Mouse (Mus musculus) neural tube, embryonic 14.5 days (tissue): ENCODE measurements at regions not wholly inside any gene's neighbourhood (a gene's known extent, or its start where the extent isn't known, plus 50 kb on each side); places are given as distances from the start of the nearest gene placed in this dataset.
A peak's percentile ranks its signal among the peaks of the same experiment; 100 is the strongest.

ENCODE experiments used
- ATAC-seq: fragments of 200-750 bp; cut with Nextera tagmentation; 2 replicates; pipeline ENCODE4 v1.8.0; 2017; ENCODE audit warnings: low read depth, mild to moderate bottlenecking, moderate TSS enrichment, moderate library complexity
- H3K27ac ChIP-seq: fragments of 300-500 bp; sonication (generic); 2 replicates; pipeline ENCODE4 v1.5.1; 2014; ENCODE audit warnings: low read depth, mild to moderate bottlenecking, control low read depth, low read length, moderate library complexity, mixed read lengths
- H3K27me3 ChIP-seq: fragments of 300-500 bp; sonication (generic); 2 replicates; pipeline ENCODE4 v1.6.1; 2014; ENCODE audit warnings: low read length; ENCODE audit not compliant: control insufficient read depth, insufficient read depth
- H3K36me3 ChIP-seq: fragments of 300-500 bp; sonication (generic); 2 replicates; pipeline ENCODE4 v1.6.1; 2014; ENCODE audit warnings: low read length, mixed read lengths; ENCODE audit not compliant: control insufficient read depth, insufficient read depth
- H3K4me1 ChIP-seq: fragments of 300-500 bp; sonication (generic); 2 replicates; pipeline ENCODE4 v1.6.1; 2014; ENCODE audit warnings: low read length; ENCODE audit not compliant: control insufficient read depth, insufficient read depth
- H3K4me2 ChIP-seq: fragments of 300-500 bp; sonication (generic); 2 replicates; pipeline ENCODE4 v1.6.1; 2014; ENCODE audit warnings: mild to moderate bottlenecking, low read depth, low read length, control low read depth
- H3K4me3 ChIP-seq: fragments of 300-500 bp; sonication (generic); 2 replicates; pipeline ENCODE4 v1.5.1; 2014; ENCODE audit warnings: low read depth, low read length, control low read depth, mixed read lengths
- H3K9ac ChIP-seq: fragments of 300-500 bp; sonication (generic); replicated peaks from 2 replicates; pipeline ENCODE4 v1.6.1; 2014; ENCODE audit warnings: low read depth, mild to moderate bottlenecking, control low read depth, low read length, mixed read lengths
- H3K9me3 ChIP-seq: fragments of 300-500 bp; sonication (generic); 2 replicates; pipeline ENCODE4 v1.6.1; 2016; ENCODE audit warnings: low read length; ENCODE audit not compliant: control insufficient read depth
- WGBS: fragments of 180-500 bp; shearing (Covaris S2); extraction: QIAGEN DNeasy Blood & Tissue Kit; methylation state at CpG from one replicate; pipeline ENCODE4 v1.1.7; 2014; 5-methylcytosine and 5-hydroxymethylcytosine counted together

- 35% methylated on average over 6 of the region's 6 CpGs for WGBS
- Histone ChIP-seq H3K9ac (no peak overlapping the region), H3K27me3 (no peaks in the 10 kb centered on the region), H3K36me3 (no peaks in the 10 kb centered on the region), H3K4me1 (peaks cover 16% of the 10 kb centered on the region), H3K9me3 (no peaks in the 10 kb centered on the region), H3K27ac (peak overlapping the region; percentile 22; the same call in 1 of the 2 replicates), H3K4me3 (no peak overlapping the region), H3K4me2 (peak overlapping the region; percentile 21; the same call in 1 of the 2 replicates)
- peak; percentile 46 for ATAC-seq
Observed at GRCm38 (mm10) chr1:35242849-35243248, 393.1 kb downstream of the Plekhb2 start.

GRCm38 (mm10) chr1:35243339-35243738, 393.6 kb downstream of the Plekhb2 start:
- H3K27me3 ChIP-seq: no peaks in the 10 kb centered on the region
- H3K27ac ChIP-seq: no peak overlapping the region
- no peaks in the 10 kb centered on the region for H3K9me3 ChIP-seq
- peaks cover 16% of the 10 kb centered on the region for H3K4me1 ChIP-seq
- no peak overlapping the region for H3K4me3 ChIP-seq
- H3K4me2 ChIP-seq: peak overlapping the region; percentile 21; the same call in 1 of the 2 replicates
- no peak overlapping the region for H3K9ac ChIP-seq
- WGBS: 34% methylated on average over 6 of the region's 6 CpGs
- ATAC-seq: peak; percentile 77
- no peaks in the 10 kb centered on the region for H3K36me3 ChIP-seq

GRCm38 (mm10) chr1:35265125-35265524, 415.3 kb downstream of the Plekhb2 start:
- WGBS: 86% methylated on average over 1 of the region's 1 CpGs
- no peak overlapping the region for H3K4me2 ChIP-seq
- no peak for ATAC-seq
- no peaks in the 10 kb centered on the region for H3K4me1 ChIP-seq
- no peaks in the 10 kb centered on the region for H3K36me3 ChIP-seq
- H3K27ac ChIP-seq: no peak overlapping the region
- H3K4me3 ChIP-seq: no peak overlapping the region
- H3K9ac ChIP-seq: no peak overlapping the region
- H3K9me3 ChIP-seq: no peaks in the 10 kb centered on the region
- H3K27me3 ChIP-seq: no peaks in the 10 kb centered on the region

DNA sequence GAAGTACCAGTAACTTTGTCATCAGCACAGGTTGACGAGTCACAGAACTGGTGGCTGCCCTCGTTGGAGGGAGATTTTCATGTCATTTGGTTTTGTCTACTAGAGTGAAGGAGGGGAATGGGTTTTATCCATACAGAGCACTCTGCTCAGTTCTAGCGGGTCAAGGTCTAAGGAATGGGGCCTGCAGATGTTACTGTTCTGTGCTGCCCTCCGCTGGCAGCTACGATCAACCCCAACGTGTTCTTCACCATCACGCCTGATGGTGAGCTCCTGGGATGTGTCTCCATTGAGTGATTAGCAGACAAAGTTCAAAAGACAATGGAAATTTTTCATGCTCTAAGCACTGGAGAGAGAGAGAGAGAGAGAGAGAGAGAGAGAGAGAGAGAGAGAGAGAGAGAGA, 416.9 kb downstream of the Plekhb2 start:
- no peak overlapping the region for H3K4me2 ChIP-seq
- no peaks in the 10 kb centered on the region for H3K9me3 ChIP-seq
- H3K27ac ChIP-seq: no peak overlapping the region
- H3K4me3 ChIP-seq: no peak overlapping the region
- H3K27me3 ChIP-seq: no peaks in the 10 kb centered on the region
- no peaks in the 10 kb centered on the region for H3K4me1 ChIP-seq
- H3K9ac ChIP-seq: no peak overlapping the region
- no peak for ATAC-seq
- 63% methylated on average over 7 of the region's 7 CpGs for WGBS
- no peaks in the 10 kb centered on the region for H3K36me3 ChIP-seq

DNA sequence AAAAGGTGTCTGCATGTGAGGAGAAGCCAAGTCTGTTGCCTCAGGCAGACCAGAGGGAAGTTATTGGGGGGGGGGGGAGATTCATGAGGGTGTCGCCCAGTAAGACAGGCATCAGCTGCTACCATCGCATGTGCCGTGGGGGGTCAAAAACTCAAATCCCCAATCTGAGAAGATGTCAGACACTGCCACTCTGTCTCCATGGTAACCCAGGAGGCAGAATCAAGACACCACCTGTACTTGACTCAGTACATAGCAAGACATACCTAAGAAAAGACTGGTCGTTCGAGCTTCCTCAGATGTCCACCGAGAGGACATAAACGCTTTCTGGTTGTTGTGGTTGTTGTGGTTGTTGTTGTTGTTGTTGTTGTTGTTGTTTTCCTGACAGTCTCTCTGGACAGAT, 418.1 kb downstream of the Plekhb2 start:
- no peaks in the 10 kb centered on the region for H3K36me3 ChIP-seq
- H3K4me2 ChIP-seq: no peak overlapping the region
- no peaks in the 10 kb centered on the region for H3K27me3 ChIP-seq
- no peak overlapping the region for H3K9ac ChIP-seq
- no peak overlapping the region for H3K27ac ChIP-seq
- 80% methylated on average over 7 of the region's 7 CpGs for WGBS
- ATAC-seq: no peak
- no peaks in the 10 kb centered on the region for H3K9me3 ChIP-seq
- no peak overlapping the region for H3K4me3 ChIP-seq
- no peaks in the 10 kb centered on the region for H3K4me1 ChIP-seq

- no peaks in the 10 kb centered on the region for H3K9me3 ChIP-seq
- no peak for ATAC-seq
- no peak overlapping the region for H3K4me2 ChIP-seq
- H3K4me1 ChIP-seq: no peaks in the 10 kb centered on the region
- WGBS: 92% methylated on average over 8 of the region's 8 CpGs
- H3K9ac ChIP-seq: no peak overlapping the region
- H3K27ac ChIP-seq: no peak overlapping the region
- H3K4me3 ChIP-seq: no peak overlapping the region
- no peaks in the 10 kb centered on the region for H3K27me3 ChIP-seq
- no peaks in the 10 kb centered on the region for H3K36me3 ChIP-seq
Observed at GRCm38 (mm10) chr1:35274978-35275377, 425.2 kb downstream of the Plekhb2 start.
